Mouse (Mus musculus): ENCODE results near the gene Vps13d.

Vps13d gene

DNA sequence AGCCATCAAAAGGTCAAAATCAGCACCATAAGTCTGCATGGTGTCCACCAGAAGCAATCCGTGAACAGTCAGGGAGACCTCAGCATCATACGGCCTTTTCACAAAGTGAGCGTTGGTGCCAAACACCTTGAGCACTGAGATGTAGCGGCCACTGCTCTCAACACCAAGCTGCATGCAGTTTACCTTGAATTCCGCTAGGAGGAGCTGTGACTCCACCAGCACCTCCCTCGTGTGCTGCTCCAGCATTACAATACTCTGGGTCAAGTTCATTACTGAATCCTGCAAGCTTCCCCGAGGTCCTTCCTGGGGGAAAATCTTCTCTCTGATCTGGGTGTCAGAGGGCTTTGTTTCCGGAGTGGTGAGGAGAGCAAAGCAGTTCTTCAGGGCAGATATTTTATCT lies 38.8 kb downstream of the Vps13d start:
- in situ Hi-C loops (cut with MseI, MboI), result no loop called here

DNA sequence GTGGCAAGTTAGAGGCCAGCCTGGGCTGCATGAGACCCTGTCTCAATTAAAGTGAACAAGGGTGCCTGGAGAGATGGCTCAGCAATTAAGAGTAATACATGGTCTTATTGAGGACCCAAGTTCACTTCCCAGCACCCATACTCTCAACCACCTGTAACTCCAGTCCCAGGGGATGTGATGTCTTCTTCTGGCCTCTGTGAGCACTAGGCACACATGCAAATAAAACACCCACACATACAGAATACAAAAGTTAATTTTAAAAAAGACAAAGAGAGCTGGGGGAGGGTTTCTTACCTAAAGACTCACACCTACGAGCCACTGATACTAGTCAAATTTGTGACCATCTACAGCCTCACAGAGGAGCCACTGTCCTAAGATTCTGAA lies 43.7 kb downstream of the Vps13d start:
- in situ Hi-C loops (cut with MseI, MboI), result no loop called here

- in situ Hi-C loops (cut with MseI, MboI), result no loop called here
These were observed 44.3 kb downstream of the Vps13d start for GRCm38 (mm10) chr4:145150345-145151102.

DNA sequence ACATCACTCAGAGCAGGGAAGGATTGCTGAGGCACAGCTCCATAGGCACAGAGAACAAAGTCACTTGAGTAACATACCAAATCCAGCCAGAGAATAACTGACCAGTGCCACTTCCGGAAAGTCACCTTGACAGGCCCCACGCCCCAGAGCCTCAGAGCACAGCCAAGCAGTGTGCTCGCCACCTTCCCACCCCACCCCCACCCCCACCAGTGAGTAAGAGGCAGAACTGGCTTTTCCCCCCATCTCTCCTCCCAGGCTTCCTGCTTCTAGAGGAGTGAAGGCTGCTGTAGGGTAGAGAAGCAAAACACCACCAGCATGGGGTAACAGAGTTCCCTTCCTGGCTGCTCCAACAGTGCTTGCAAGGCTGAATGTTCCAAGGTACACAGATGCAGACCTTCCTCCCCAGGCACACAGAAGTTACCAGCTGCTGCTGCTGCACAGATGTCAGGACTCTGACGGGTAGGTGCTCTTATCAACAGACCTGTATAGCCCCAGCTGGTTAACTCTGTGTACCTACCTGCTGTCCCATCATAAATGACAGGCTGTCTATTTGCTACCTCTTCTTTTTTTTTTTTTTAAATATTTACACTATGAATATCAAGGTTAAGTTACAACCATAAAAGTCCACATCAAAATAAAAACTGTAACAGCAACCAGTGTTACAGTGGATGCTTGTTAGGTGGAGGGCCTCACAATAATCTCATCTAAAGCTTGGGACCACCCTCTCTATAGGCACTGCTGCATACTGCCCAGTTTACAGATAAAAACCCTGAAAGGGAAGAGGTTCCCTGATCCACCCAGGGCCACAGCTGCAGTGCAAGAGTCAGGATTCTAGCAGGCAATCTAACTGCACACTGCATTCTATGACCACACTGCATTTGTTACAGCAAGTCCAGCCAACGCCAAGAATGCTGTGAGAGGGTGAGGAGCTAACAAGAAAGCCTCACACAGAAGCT lies 47.5 kb downstream of the Vps13d start:
- in situ Hi-C loops (cut with MseI, MboI), result no loop called here

DNA sequence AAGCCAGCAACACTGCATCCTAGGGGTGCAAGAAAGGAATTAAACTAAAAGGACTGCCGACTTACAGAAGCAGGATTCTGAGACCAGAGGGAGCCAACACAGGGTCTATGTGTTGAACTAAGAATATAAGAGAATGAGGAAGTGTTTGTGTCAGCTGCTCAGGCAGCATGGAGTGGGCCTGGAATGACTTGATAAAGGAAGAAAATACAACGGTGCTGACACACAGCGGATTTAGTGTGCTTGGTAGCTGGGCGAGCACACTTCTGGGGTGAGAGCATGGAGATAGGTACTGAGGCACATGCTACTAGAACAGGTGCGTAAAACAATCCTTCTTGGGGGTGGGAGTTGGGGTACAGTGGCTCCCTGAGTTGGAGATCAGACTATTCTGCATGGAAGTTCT lies 51.3 kb downstream of the Vps13d start:
- in situ Hi-C loops (cut with MseI, MboI), result no loop called here

GRCm38 (mm10) chr4:145136705-145137104 lies 58.1 kb downstream of the Vps13d start:
- in situ Hi-C loops (cut with MseI, MboI), result no loop called here

- in situ Hi-C loops (cut with MseI, MboI), result no loop called here
These were observed 59.3 kb downstream of the Vps13d start for GRCm38 (mm10) chr4:145135473-145135872.

- in situ Hi-C loops (cut with MseI, MboI), result no loop called here
These were observed 64.0 kb downstream of the Vps13d start for GRCm38 (mm10) chr4:145130772-145131171.

DNA sequence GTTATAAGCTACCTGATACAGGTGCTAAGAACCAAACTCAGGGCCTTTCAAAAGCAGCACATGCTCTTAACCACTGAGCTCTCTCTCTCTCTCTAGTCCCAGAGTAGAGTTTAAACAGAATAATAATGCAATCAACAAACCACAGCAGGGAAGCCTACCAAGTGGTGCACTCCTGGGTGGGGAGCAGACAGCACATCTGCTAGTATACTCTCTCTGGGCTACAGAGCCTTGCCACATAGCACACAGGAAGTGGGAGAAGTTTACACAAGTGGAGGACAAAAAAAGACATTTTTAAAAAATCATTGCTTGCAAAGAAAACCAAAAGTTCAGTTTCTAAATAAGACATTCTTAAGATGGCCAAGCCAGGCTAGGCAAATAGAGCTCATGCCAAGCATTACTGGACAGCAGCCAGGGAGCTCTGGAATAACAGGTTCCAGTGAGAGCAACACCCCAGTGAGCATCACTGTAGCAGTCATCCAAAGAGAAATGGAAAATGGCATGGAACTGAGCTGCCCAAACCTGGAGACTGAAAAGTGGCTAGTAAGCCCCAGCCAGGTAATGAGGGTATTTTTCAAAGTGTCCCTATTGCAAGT lies 64.8 kb downstream of the Vps13d start:
- in situ Hi-C loops (cut with MseI, MboI), result no loop called here

DNA sequence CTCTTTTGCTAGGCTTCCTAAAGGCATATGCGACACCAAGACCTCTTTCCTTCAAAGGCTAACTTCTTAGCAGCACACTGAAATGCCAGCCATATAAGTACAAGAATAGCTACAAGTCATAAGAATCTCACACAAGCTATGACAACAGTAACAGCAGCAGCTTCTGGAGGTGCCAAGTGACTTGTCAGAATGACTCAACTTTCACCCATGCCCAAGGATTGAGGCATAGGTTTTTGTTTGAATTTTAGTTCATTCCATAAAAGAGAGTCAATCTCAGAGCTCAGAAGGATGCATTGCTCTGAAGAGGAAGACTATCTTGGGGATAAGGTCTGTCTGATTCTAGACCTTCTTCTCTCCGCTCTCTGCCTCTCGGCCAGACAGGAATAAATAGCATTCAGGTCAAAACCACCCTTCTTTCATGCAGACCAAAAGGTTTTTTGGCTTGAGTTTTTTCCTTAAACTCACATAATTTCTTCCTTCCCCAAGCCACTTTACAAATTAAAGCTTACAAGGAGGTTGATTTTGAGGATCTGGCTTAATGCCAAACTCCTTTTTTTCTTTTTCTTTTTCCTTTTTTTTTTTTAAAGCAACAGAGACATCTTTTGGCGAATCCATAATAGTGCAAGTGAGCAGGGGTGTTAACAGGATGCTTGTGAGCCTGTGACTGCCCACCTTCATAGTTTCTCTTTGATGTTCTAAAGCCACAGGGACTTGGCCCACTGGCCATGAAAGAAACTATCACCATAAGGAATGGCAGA lies 69.2 kb downstream of the Vps13d start:
- in situ Hi-C loops (cut with MseI, MboI), result no loop called here

DNA sequence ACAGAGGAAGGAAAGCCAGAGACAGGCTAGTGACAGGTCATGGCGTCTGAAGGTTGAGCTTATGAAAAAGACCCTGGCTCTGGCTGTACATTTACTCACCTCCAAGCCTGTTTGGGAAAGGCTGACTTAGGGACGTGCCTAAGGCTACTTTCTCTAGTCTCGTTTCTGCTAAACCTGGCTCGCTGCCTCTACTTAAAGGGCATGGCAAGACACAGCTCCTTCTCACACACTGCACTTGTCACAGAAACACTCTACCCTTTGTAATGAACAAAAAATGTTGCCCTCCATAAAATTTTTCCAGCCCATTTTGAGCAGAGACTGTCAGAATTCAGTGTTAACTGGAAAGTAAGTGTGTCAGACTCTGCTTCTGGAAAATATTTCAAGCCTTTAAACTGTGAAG lies 70.4 kb downstream of the Vps13d start:
- in situ Hi-C loops (cut with MseI, MboI), result no loop called here

DNA sequence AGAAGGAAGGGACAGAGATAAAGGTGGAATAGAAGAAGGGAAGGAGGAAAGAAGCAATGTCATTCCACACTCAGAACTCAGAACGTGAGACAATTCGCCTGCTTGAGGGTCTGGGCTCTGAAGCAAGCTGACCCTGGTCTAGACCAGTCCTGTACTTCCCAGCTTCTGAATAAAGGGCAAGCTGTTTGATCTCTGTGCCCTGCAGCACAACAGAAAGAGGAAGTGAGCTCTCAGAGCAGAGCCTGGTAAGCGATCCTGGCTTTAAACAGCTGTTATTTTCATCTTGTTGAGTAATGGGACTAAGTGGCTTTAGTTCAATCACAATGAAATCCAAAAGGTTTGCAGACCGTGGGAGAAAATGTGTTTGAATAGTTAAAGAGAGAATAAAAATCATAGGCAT lies 83.2 kb downstream of the Vps13d start:
- in situ Hi-C loops (cut with MseI, MboI), result no loop called here

GRCm38 (mm10) chr4:145110736-145111135 lies 84.1 kb downstream of the Vps13d start:
- in situ Hi-C loops (cut with MseI, MboI), result no loop called here

GRCm38 (mm10) chr4:145106796-145107195 lies 88.0 kb downstream of the Vps13d start:
- in situ Hi-C loops (cut with MseI, MboI), result no loop called here

DNA sequence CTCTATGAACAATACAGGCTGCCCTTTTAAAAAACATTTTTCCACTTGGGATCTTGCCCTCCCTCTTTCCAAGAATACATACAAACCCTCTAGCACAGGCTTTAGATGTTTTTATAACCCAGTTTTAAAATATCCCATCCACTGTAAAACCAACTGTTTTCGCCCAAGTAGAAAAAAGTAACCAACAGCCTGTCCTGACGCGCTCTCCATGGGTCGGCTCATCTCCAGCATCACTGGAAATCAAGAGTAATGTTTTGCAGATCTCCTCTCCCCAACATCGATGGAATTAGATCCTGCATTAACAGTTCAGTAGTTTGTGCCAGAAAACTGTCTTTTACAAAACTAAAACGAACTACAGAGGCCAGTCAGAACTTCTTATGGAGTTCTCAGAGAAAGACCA lies 89.5 kb downstream of the Vps13d start:
- in situ Hi-C loops (cut with MseI, MboI), result no loop called here

DNA sequence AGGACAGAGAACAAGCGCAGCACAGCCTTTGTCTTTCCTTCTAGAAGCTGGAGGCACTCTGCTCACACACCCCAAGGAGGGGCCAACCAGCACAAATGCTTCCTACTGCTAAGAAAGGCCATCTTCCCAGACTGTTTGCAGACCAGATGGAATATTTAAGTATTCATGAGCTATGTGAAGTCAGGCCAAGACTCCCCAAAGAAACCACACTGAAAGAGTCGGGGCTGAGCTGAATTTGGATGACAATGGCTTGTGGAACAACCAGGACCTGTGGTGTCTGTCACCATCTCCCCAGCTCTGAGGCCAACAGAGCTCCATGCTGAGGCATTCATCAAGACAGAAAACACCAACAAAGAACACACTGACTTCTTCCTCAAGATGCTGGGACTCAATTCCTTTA lies 89.9 kb downstream of the Vps13d start:
- in situ Hi-C loops (cut with MseI, MboI), result no loop called here

DNA sequence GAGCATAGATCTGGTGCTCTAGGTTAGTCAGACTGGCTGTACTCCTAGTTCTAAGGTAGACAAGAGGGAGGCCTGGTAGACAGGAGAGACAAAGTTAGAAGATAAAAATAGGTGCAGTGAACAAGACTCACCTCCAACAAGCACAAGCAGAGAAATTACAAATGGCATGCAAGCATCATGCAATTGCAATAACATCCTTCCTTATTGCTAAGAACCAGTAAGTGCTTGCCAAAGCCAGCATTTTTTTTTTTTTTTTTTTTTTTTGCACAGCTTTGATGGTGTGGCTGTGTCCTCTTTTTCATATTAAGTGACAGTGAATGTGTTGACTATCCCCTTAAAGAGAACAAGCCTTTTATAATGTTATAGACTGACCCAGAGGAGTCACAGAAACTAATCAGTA lies 91.2 kb downstream of the Vps13d start:
- in situ Hi-C loops (cut with MseI, MboI), result no loop called here

- in situ Hi-C loops (cut with MseI, MboI), result no loop called here
These were observed 92.7 kb downstream of the Vps13d start for GRCm38 (mm10) chr4:145101823-145102718.

- in situ Hi-C loops (cut with MseI, MboI), result no loop called here
These were observed 95.0 kb downstream of the Vps13d start for GRCm38 (mm10) chr4:145099853-145100252.

GRCm38 (mm10) chr4:145099344-145099743 lies 95.5 kb downstream of the Vps13d start:
- in situ Hi-C loops (cut with MseI, MboI), result no loop called here

GRCm38 (mm10) chr4:145097974-145098373 lies 96.8 kb downstream of the Vps13d start:
- in situ Hi-C loops (cut with MseI, MboI), result no loop called here
